Mouse (Mus musculus): ENCODE measurements around the gene Adprhl1. TPM values are rescaled to one million over a fixed set of nuclear protein-coding genes. Genes with fewer than 3 reads are reported as not detected.

Adprhl1 gene
- polyA plus RNA-seq, 1 experiment from 2014 or later: 0.40 TPM

GRCm38 (mm10) chr8:13203472-13203871 lies 50.5 kb downstream of the Adprhl1 start:
- 80% methylated on average over 1 of the region's 1 CpGs for WGBS
- peaks cover 46% of the 10 kb centered on the region for H3K27me3 ChIP-seq
- peaks cover 10% of the 10 kb centered on the region for H3K4me1 ChIP-seq
- no peaks in the 10 kb centered on the region for H3K9me3 ChIP-seq (replicated peaks)
- H3K36me3 ChIP-seq: no peaks in the 10 kb centered on the region
- no peak overlapping the region for H3K27ac ChIP-seq
- no peak for ATAC-seq (ENCODE audit: low FRiP score)
- H3K4me2 ChIP-seq (replicated peaks): no peak overlapping the region
- no peak overlapping the region for H3K9ac ChIP-seq
- no peak overlapping the region for H3K4me3 ChIP-seq

GRCm38 (mm10) chr8:13202806-13203205 lies 51.2 kb downstream of the Adprhl1 start:
- 91% methylated on average over 3 of the region's 3 CpGs for WGBS
- Histone ChIP-seq H3K4me1 (peaks cover 10% of the 10 kb centered on the region), H3K9ac (no peak overlapping the region), H3K4me2 (replicated peaks) (no peak overlapping the region), H3K9me3 (replicated peaks) (no peaks in the 10 kb centered on the region), H3K27me3 (peaks cover 47% of the 10 kb centered on the region), H3K4me3 (no peak overlapping the region), H3K27ac (no peak overlapping the region), H3K36me3 (no peaks in the 10 kb centered on the region)
- ATAC-seq (ENCODE audit: low FRiP score): no peak

GRCm38 (mm10) chr8:13202041-13202440 lies 51.9 kb downstream of the Adprhl1 start:
- Histone ChIP-seq H3K4me2 (replicated peaks) (no peak overlapping the region), H3K9ac (no peak overlapping the region), H3K4me1 (peaks cover 10% of the 10 kb centered on the region), H3K36me3 (no peaks in the 10 kb centered on the region), H3K27me3 (peaks cover 47% of the 10 kb centered on the region), H3K4me3 (no peak overlapping the region), H3K9me3 (replicated peaks) (no peaks in the 10 kb centered on the region), H3K27ac (no peak overlapping the region)
- WGBS: 42% methylated on average over 3 of the region's 3 CpGs
- ATAC-seq (ENCODE audit: low FRiP score): no peak

GRCm38 (mm10) chr8:13201013-13201334 lies 53.0 kb downstream of the Adprhl1 start:
- Histone ChIP-seq H3K36me3 (no peaks in the 10 kb centered on the region), H3K4me3 (peak overlapping the region; percentile 71), H3K4me1 (peaks cover 10% of the 10 kb centered on the region), H3K4me2 (replicated peaks) (peak overlapping the region; percentile 87), H3K27ac (no peak overlapping the region), H3K27me3 (peaks cover 44% of the 10 kb centered on the region), H3K9me3 (replicated peaks) (no peaks in the 10 kb centered on the region), H3K9ac (no peak overlapping the region)
- 1% methylated on average over 18 of the region's 18 CpGs for WGBS
- ATAC-seq (ENCODE audit: low FRiP score): no peak

- Histone ChIP-seq H3K27ac (no peak within 1 kb of the TSS), H3K4me2 (replicated peaks) (peak within 1 kb of the TSS; percentile 87), H3K27me3 (peaks cover 44% of the 10 kb centered on the region), H3K4me3 (peak within 1 kb of the TSS; percentile 71), H3K9me3 (replicated peaks) (no peaks in the 10 kb centered on the region), H3K4me1 (peaks cover 10% of the 10 kb centered on the region), H3K9ac (peak within 1 kb of the TSS; percentile 76), H3K36me3 (no peaks in the 10 kb centered on the region)
- under 1% methylated on average over 53 of the region's 58 CpGs for WGBS
- ATAC-seq (ENCODE audit: low FRiP score): peak; percentile 62
Observed at GRCm38 (mm10) chr8:13200301-13201012, 53.5 kb downstream of the Adprhl1 start, which contains the start of gene Grtp1. TSS of gene Grtp1 (minus strand) at chr8:13200620.

- peak overlapping the region; percentile 76; the same call in 1 of the 2 replicates for H3K9ac ChIP-seq
- H3K4me3 ChIP-seq: peak overlapping the region; percentile 71
- peaks cover 44% of the 10 kb centered on the region for H3K27me3 ChIP-seq
- H3K27ac ChIP-seq: no peak overlapping the region
- no peak for ATAC-seq (ENCODE audit: low FRiP score)
- H3K4me2 ChIP-seq (replicated peaks): peak overlapping the region; percentile 87
- H3K9me3 ChIP-seq (replicated peaks): no peaks in the 10 kb centered on the region
- H3K36me3 ChIP-seq: no peaks in the 10 kb centered on the region
- WGBS: 21% methylated on average over 14 of the region's 14 CpGs
- H3K4me1 ChIP-seq: peaks cover 10% of the 10 kb centered on the region
Observed at GRCm38 (mm10) chr8:13199385-13200061, 54.4 kb downstream of the Adprhl1 start.

GRCm38 (mm10) chr8:13197493-13197892 lies 56.5 kb downstream of the Adprhl1 start:
- H3K4me3 ChIP-seq: no peak overlapping the region
- 91% methylated on average over 5 of the region's 5 CpGs for WGBS
- H3K9ac ChIP-seq: no peak overlapping the region
- no peak overlapping the region for H3K4me2 ChIP-seq (replicated peaks)
- ATAC-seq (ENCODE audit: low FRiP score): no peak
- peaks cover 32% of the 10 kb centered on the region for H3K27me3 ChIP-seq
- peaks cover 10% of the 10 kb centered on the region for H3K4me1 ChIP-seq
- no peaks in the 10 kb centered on the region for H3K9me3 ChIP-seq (replicated peaks)
- no peak overlapping the region for H3K27ac ChIP-seq
- no peaks in the 10 kb centered on the region for H3K36me3 ChIP-seq

GRCm38 (mm10) chr8:13194818-13195217 lies 59.1 kb downstream of the Adprhl1 start:
- H3K4me1 ChIP-seq: peaks cover 4% of the 10 kb centered on the region; the same call in 1 of the 2 replicates
- H3K9me3 ChIP-seq (replicated peaks): no peaks in the 10 kb centered on the region
- H3K27me3 ChIP-seq: peaks cover 9% of the 10 kb centered on the region
- H3K9ac ChIP-seq: no peak overlapping the region
- no peak overlapping the region for H3K4me3 ChIP-seq
- H3K27ac ChIP-seq: no peak overlapping the region
- ATAC-seq (ENCODE audit: low FRiP score): no peak
- no peaks in the 10 kb centered on the region for H3K36me3 ChIP-seq
- 42% methylated on average over 10 of the region's 10 CpGs for WGBS
- no peak overlapping the region for H3K4me2 ChIP-seq (replicated peaks)

GRCm38 (mm10) chr8:13190235-13190634 lies 63.7 kb downstream of the Adprhl1 start:
- Histone ChIP-seq H3K9me3 (replicated peaks) (no peaks in the 10 kb centered on the region), H3K4me2 (replicated peaks) (no peak overlapping the region), H3K27ac (no peak overlapping the region), H3K27me3 (no peaks in the 10 kb centered on the region), H3K9ac (no peak overlapping the region), H3K36me3 (0 out of 2 replicates have a peak, but pooled peaks cover 8% of the 10 kb centered on the region), H3K4me3 (no peak overlapping the region), H3K4me1 (no peaks in the 10 kb centered on the region)
- ATAC-seq (ENCODE audit: low FRiP score): no peak
- WGBS: 87% methylated on average over 8 of the region's 8 CpGs

- Histone ChIP-seq H3K36me3 (peaks cover 13% of the 10 kb centered on the region; the same call in 1 of the 2 replicates), H3K27ac (no peak overlapping the region), H3K4me3 (no peak overlapping the region), H3K4me2 (replicated peaks) (no peak overlapping the region), H3K9ac (no peak overlapping the region), H3K9me3 (replicated peaks) (no peaks in the 10 kb centered on the region), H3K4me1 (no peaks in the 10 kb centered on the region), H3K27me3 (no peaks in the 10 kb centered on the region)
- ATAC-seq (ENCODE audit: low FRiP score): no peak
- 83% methylated on average over 1 of the region's 1 CpGs for WGBS
Observed at GRCm38 (mm10) chr8:13188857-13189256, 65.1 kb downstream of the Adprhl1 start.

- H3K4me1 ChIP-seq: no peaks in the 10 kb centered on the region
- H3K9me3 ChIP-seq (replicated peaks): no peaks in the 10 kb centered on the region
- no peak overlapping the region for H3K4me3 ChIP-seq
- WGBS: 93% methylated on average over 13 of the region's 13 CpGs
- no peak for ATAC-seq (ENCODE audit: low FRiP score)
- H3K27me3 ChIP-seq: no peaks in the 10 kb centered on the region
- peaks cover 13% of the 10 kb centered on the region; the same call in 1 of the 2 replicates for H3K36me3 ChIP-seq
- H3K9ac ChIP-seq: no peak overlapping the region
- H3K4me2 ChIP-seq (replicated peaks): no peak overlapping the region
- no peak overlapping the region for H3K27ac ChIP-seq
Observed at GRCm38 (mm10) chr8:13188052-13188555, 65.9 kb downstream of the Adprhl1 start.

- no peaks in the 10 kb centered on the region for H3K27me3 ChIP-seq
- H3K9me3 ChIP-seq (replicated peaks): no peaks in the 10 kb centered on the region
- WGBS: 69% methylated on average over 7 of the region's 7 CpGs
- ATAC-seq (ENCODE audit: low FRiP score): no peak
- no peak overlapping the region for H3K4me3 ChIP-seq
- no peak overlapping the region for H3K27ac ChIP-seq
- no peak overlapping the region for H3K9ac ChIP-seq
- H3K4me2 ChIP-seq (replicated peaks): no peak overlapping the region
- H3K4me1 ChIP-seq: no peaks in the 10 kb centered on the region
- H3K36me3 ChIP-seq: peaks cover 13% of the 10 kb centered on the region; the same call in 1 of the 2 replicates
Observed at GRCm38 (mm10) chr8:13187638-13188037, 66.3 kb downstream of the Adprhl1 start.
